Mouse (Mus musculus): Measurements from ENCODE around the gene Zscan20.

DNA sequence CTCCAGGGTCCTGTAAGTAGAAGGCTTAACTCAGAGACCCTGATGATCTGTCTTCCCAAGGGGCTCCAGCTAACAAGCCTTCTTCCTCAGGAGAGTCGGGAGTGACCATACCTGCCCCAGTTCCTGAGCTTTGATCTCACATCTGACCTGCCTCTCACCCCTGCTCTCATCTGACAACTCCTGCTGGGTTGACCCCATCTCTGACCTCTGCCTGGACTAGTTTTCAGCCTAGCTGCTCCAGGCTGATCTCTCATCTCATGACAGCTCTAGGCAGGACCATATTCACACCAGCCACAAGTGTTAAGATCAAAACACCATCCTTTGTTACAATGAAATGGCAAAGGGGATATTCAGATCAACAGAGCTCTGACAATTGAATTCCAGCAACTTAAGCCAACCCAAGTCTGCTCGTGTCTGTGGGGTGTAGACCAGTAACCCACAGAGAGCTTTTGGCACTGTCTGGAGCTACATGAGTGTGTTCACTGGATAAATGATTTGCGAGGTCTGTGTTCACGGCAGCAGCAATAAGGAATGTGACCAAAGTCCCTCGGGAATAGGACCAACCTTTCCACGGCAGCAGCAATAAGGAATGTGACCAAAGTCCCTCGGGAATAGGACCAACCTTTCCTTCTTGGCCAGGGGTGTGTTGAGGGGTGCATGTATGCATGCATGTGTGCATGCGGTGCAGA lies 38.8 kb upstream of the Zscan20 start:
- TF ChIP-seq ZNF384 (IDR thresholded peaks at IDR 0.05; ENCODE audit: low read depth, low read length) (no peak), HCFC1 (IDR thresholded peaks at IDR 0.05; ENCODE audit: borderline replicate concordance, insufficient read depth, low read length) (no peak), CHD2 (IDR thresholded peaks at IDR 0.05; ENCODE audit: low read depth, low read length) (no peak), MAFK (IDR thresholded peaks at IDR 0.05; ENCODE audit: insufficient read depth, low read depth, low read length) (no peak)

All from ES-E14 (cell line).